Mouse (Mus musculus): ENCODE measurements at regions not wholly inside any gene's neighbourhood (a gene's known extent, or its start where the extent isn't known, plus 50 kb on each side); places are given as distances from the start of the nearest gene placed in this dataset.

DNA sequence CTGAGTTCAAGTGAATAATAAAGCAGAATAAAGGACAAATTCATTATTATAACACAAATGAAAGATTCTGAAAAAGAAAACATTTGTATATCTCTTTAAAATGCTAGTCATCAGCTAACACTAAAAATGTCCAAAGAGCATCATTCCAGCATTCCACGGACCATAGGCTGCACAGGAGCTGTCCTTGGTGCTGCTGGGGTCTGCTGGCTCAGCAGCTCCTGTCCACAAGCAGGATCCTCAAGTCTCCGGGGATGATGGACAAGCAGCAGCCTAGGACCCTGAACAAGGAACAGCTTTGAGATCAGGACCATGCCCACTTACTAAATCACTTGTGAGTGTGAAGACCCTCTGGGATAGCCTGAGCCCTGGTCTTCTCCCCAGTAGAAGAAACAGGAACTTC is 274.0 kb downstream of the Irx2 start:
- TF ChIP-seq CTCF (IDR thresholded peaks at IDR 0.05; ENCODE audit: borderline replicate concordance, insufficient read depth, low read length): no peak
- no peak for TF ChIP-seq POLR2A (IDR thresholded peaks at IDR 0.05; ENCODE audit: low read depth, low read length)
